Mouse (Mus musculus): ENCODE results near the gene Prpf4. TPM values are rescaled to one million over a fixed set of nuclear protein-coding genes. Genes with fewer than 3 reads are reported as not detected.

Gene Prpf4
- polyA plus RNA-seq, 1 experiment from 2014 or later: 28.2 TPM

- Histone ChIP-seq H3K4me3 (ENCODE audit: low read depth, low read length) (no peak overlapping the region), H3K36me3 (ENCODE audit: control insufficient read depth, insufficient read depth, low read length) (no peaks in the 10 kb centered on the region), H3K9ac (ENCODE audit: low read length) (no peak overlapping the region), H3K4me2 (ENCODE audit: low read depth) (no peak overlapping the region), H3K9me3 (ENCODE audit: control insufficient read depth, low read length) (no peaks in the 10 kb centered on the region), H3K27ac (ENCODE audit: low read depth, low read length) (no peak overlapping the region), H3K27me3 (ENCODE audit: control insufficient read depth, insufficient read depth, low read length) (no peaks in the 10 kb centered on the region), H3K4me1 (ENCODE audit: control insufficient read depth, insufficient read depth, low read length) (no peaks in the 10 kb centered on the region)
- ATAC-seq (ENCODE audit: insufficient read depth, low FRiP score, low TSS enrichment): no peak
- 92% methylated on average over 3 of the region's 3 CpGs for WGBS
- no peak for DNase-seq (ENCODE audit: low spot score)
Observed at GRCm38 (mm10) chr4:62437256-62437778, 28.7 kb downstream of the Prpf4 start.

- H3K4me3 ChIP-seq (ENCODE audit: low read depth, low read length): no peak overlapping the region
- ATAC-seq (ENCODE audit: insufficient read depth, low FRiP score, low TSS enrichment) (no peak), DNase-seq (ENCODE audit: low spot score) (no peak)
- no peaks in the 10 kb centered on the region for H3K27me3 ChIP-seq (ENCODE audit: control insufficient read depth, insufficient read depth, low read length)
- H3K4me1 ChIP-seq (ENCODE audit: control insufficient read depth, insufficient read depth, low read length): no peaks in the 10 kb centered on the region
- no peaks in the 10 kb centered on the region for H3K9me3 ChIP-seq (ENCODE audit: control insufficient read depth, low read length)
- no peaks in the 10 kb centered on the region for H3K36me3 ChIP-seq (ENCODE audit: control insufficient read depth, insufficient read depth, low read length)
- H3K9ac ChIP-seq (ENCODE audit: low read length): no peak overlapping the region
- no peak overlapping the region for H3K27ac ChIP-seq (ENCODE audit: low read depth, low read length)
- H3K4me2 ChIP-seq (ENCODE audit: low read depth): no peak overlapping the region
- WGBS: 87% methylated on average over 7 of the region's 7 CpGs
Observed at GRCm38 (mm10) chr4:62437871-62438270, 29.3 kb downstream of the Prpf4 start.

DNA sequence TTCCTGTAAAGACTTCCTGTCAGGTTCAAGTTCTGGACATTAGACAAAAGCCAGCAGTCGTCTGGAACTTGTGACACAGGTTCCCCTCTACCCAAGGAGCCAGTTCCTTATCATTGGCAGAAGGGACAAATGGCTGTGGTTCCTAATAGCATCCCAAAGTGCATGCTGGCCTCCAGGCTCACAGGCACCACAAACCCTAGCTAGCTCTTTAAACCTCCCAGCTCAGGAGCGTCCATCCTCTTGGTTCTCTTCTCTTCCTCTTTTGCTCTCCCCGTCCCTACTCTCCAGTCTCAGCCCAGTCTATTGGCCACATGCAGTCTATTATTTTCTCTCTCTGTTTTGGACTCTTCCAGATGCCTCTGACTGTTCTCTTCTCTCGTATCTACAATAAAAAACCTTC lies 31.2 kb downstream of the Prpf4 start:
- Histone ChIP-seq H3K9me3 (ENCODE audit: control insufficient read depth, low read length) (no peaks in the 10 kb centered on the region), H3K4me2 (ENCODE audit: low read depth) (no peak overlapping the region), H3K4me1 (ENCODE audit: control insufficient read depth, insufficient read depth, low read length) (no peaks in the 10 kb centered on the region), H3K36me3 (ENCODE audit: control insufficient read depth, insufficient read depth, low read length) (no peaks in the 10 kb centered on the region), H3K27me3 (ENCODE audit: control insufficient read depth, insufficient read depth, low read length) (no peaks in the 10 kb centered on the region), H3K4me3 (ENCODE audit: low read depth, low read length) (no peak overlapping the region), H3K9ac (ENCODE audit: low read length) (no peak overlapping the region), H3K27ac (ENCODE audit: low read depth, low read length) (no peak overlapping the region)
- DNase-seq (ENCODE audit: low spot score) (no peak), ATAC-seq (ENCODE audit: insufficient read depth, low FRiP score, low TSS enrichment) (no peak)
- WGBS: 78% methylated on average over 4 of the region's 4 CpGs

DNA sequence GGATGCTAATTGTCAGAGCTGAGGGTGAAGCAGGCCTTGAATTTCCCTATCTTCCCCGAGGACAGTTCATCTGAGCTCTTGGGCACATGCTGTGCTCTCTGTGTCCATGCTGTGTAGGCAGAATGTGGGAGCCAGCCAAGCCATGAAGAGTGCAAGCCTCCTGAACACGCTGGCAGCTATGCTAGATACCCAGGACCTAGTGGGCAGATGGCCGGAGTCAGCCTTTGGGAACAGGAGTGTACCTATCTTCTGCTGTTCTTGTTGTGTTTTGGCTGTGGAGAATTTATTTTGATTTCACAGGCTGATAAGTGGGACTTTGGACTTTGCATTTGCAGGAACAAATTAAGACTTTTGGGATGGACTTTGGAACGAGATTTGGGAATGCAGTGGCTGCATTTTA lies 31.9 kb downstream of the Prpf4 start:
- ATAC-seq (ENCODE audit: insufficient read depth, low FRiP score, low TSS enrichment) (no peak), DNase-seq (ENCODE audit: low spot score) (no peak)
- no peak overlapping the region for H3K4me3 ChIP-seq (ENCODE audit: low read depth, low read length)
- WGBS: 78% methylated on average over 4 of the region's 4 CpGs
- no peaks in the 10 kb centered on the region for H3K36me3 ChIP-seq (ENCODE audit: control insufficient read depth, insufficient read depth, low read length)
- H3K4me2 ChIP-seq (ENCODE audit: low read depth): no peak overlapping the region
- no peak overlapping the region for H3K9ac ChIP-seq (ENCODE audit: low read length)
- H3K4me1 ChIP-seq (ENCODE audit: control insufficient read depth, insufficient read depth, low read length): no peaks in the 10 kb centered on the region
- no peaks in the 10 kb centered on the region for H3K27me3 ChIP-seq (ENCODE audit: control insufficient read depth, insufficient read depth, low read length)
- no peak overlapping the region for H3K27ac ChIP-seq (ENCODE audit: low read depth, low read length)
- no peaks in the 10 kb centered on the region for H3K9me3 ChIP-seq (ENCODE audit: control insufficient read depth, low read length)

GRCm38 (mm10) chr4:62440986-62441385 lies 32.4 kb downstream of the Prpf4 start:
- Histone ChIP-seq H3K36me3 (ENCODE audit: control insufficient read depth, insufficient read depth, low read length) (no peaks in the 10 kb centered on the region), H3K27me3 (ENCODE audit: control insufficient read depth, insufficient read depth, low read length) (no peaks in the 10 kb centered on the region), H3K4me1 (ENCODE audit: control insufficient read depth, insufficient read depth, low read length) (no peaks in the 10 kb centered on the region), H3K4me2 (ENCODE audit: low read depth) (no peak overlapping the region), H3K4me3 (ENCODE audit: low read depth, low read length) (no peak overlapping the region), H3K9me3 (ENCODE audit: control insufficient read depth, low read length) (no peaks in the 10 kb centered on the region), H3K27ac (ENCODE audit: low read depth, low read length) (no peak overlapping the region), H3K9ac (ENCODE audit: low read length) (no peak overlapping the region)
- DNase-seq (ENCODE audit: low spot score) (no peak), ATAC-seq (ENCODE audit: insufficient read depth, low FRiP score, low TSS enrichment) (no peak)
- 82% methylated on average over 4 of the region's 4 CpGs for WGBS

GRCm38 (mm10) chr4:62454995-62455394 lies 46.4 kb downstream of the Prpf4 start:
- Histone ChIP-seq H3K9ac (ENCODE audit: low read length) (no peak overlapping the region), H3K27me3 (ENCODE audit: control insufficient read depth, insufficient read depth, low read length) (no peaks in the 10 kb centered on the region), H3K9me3 (ENCODE audit: control insufficient read depth, low read length) (no peaks in the 10 kb centered on the region), H3K4me3 (ENCODE audit: low read depth, low read length) (no peak overlapping the region), H3K27ac (ENCODE audit: low read depth, low read length) (no peak overlapping the region), H3K36me3 (ENCODE audit: control insufficient read depth, insufficient read depth, low read length) (no peaks in the 10 kb centered on the region), H3K4me2 (ENCODE audit: low read depth) (no peak overlapping the region), H3K4me1 (ENCODE audit: control insufficient read depth, insufficient read depth, low read length) (no peaks in the 10 kb centered on the region)
- DNase-seq (ENCODE audit: low spot score): peak; percentile 40
- no peak for ATAC-seq (ENCODE audit: insufficient read depth, low FRiP score, low TSS enrichment)
- WGBS: 69% methylated on average over 5 of the region's 5 CpGs

GRCm38 (mm10) chr4:62459081-62459480 lies 50.5 kb downstream of the Prpf4 start:
- WGBS: 83% methylated on average over 3 of the region's 3 CpGs
- DNase-seq (ENCODE audit: low spot score) (no peak), ATAC-seq (ENCODE audit: insufficient read depth, low FRiP score, low TSS enrichment) (no peak)
- Histone ChIP-seq H3K9ac (ENCODE audit: low read length) (no peak overlapping the region), H3K27me3 (ENCODE audit: control insufficient read depth, insufficient read depth, low read length) (no peaks in the 10 kb centered on the region), H3K36me3 (ENCODE audit: control insufficient read depth, insufficient read depth, low read length) (no peaks in the 10 kb centered on the region), H3K4me1 (ENCODE audit: control insufficient read depth, insufficient read depth, low read length) (no peaks in the 10 kb centered on the region), H3K9me3 (ENCODE audit: control insufficient read depth, low read length) (no peaks in the 10 kb centered on the region), H3K4me3 (ENCODE audit: low read depth, low read length) (no peak overlapping the region), H3K4me2 (ENCODE audit: low read depth) (no peak overlapping the region), H3K27ac (ENCODE audit: low read depth, low read length) (no peak overlapping the region)

DNA sequence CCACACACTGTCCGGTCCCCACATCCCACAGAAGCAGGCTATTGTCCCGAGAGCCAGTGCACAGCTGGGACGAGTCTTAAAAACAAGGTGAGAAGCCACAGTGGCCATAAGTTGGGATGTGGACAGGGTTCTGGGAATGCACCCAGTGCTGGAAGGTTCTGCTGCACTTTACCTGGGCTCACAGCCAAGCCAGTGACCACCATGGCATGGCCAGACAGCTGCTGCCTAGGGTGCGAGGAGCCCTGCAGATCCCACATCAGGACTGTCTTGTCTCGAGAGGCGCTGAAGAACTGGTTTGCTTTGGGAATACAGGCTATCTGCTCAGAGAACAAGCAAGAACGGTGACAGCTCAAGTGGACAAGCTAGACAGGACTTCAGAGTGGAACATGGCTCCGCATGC lies 51.8 kb downstream of the Prpf4 start:
- DNase-seq (ENCODE audit: low spot score) (no peak), ATAC-seq (ENCODE audit: insufficient read depth, low FRiP score, low TSS enrichment) (no peak)
- Histone ChIP-seq H3K4me3 (ENCODE audit: low read depth, low read length) (no peak overlapping the region), H3K4me1 (ENCODE audit: control insufficient read depth, insufficient read depth, low read length) (no peaks in the 10 kb centered on the region), H3K27ac (ENCODE audit: low read depth, low read length) (no peak overlapping the region), H3K9ac (ENCODE audit: low read length) (no peak overlapping the region), H3K4me2 (ENCODE audit: low read depth) (no peak overlapping the region), H3K9me3 (ENCODE audit: control insufficient read depth, low read length) (no peaks in the 10 kb centered on the region), H3K27me3 (ENCODE audit: control insufficient read depth, insufficient read depth, low read length) (no peaks in the 10 kb centered on the region), H3K36me3 (ENCODE audit: control insufficient read depth, insufficient read depth, low read length) (no peaks in the 10 kb centered on the region)
- WGBS: 92% methylated on average over 8 of the region's 8 CpGs

GRCm38 (mm10) chr4:62463124-62463523 lies 54.5 kb downstream of the Prpf4 start:
- no peak for ATAC-seq (ENCODE audit: insufficient read depth, low FRiP score, low TSS enrichment)
- no peak overlapping the region for H3K27ac ChIP-seq (ENCODE audit: low read depth, low read length)
- no peaks in the 10 kb centered on the region for H3K4me1 ChIP-seq (ENCODE audit: control insufficient read depth, insufficient read depth, low read length)

More at GRCm38 (mm10) chr4:62463124-62463523, 54.5 kb downstream of the Prpf4 start:
- 87% methylated on average over 2 of the region's 2 CpGs for WGBS
- Histone ChIP-seq H3K4me2 (ENCODE audit: low read depth) (no peak overlapping the region), H3K9ac (ENCODE audit: low read length) (no peak overlapping the region), H3K4me3 (ENCODE audit: low read depth, low read length) (no peak overlapping the region), H3K27me3 (ENCODE audit: control insufficient read depth, insufficient read depth, low read length) (no peaks in the 10 kb centered on the region), H3K36me3 (ENCODE audit: control insufficient read depth, insufficient read depth, low read length) (no peaks in the 10 kb centered on the region), H3K9me3 (ENCODE audit: control insufficient read depth, low read length) (no peaks in the 10 kb centered on the region)
- DNase-seq (ENCODE audit: low spot score): no peak
